Mouse (Mus musculus) stomach, embryonic 14.5 days (tissue): ENCODE data around the gene Top3a. TPM values are rescaled to one million over a fixed set of nuclear protein-coding genes. Genes with fewer than 3 reads are reported as not detected.
A peak's percentile ranks its signal among the peaks of the same experiment; 100 is the strongest.
"Not testable (repeated sequence)": the region's sequence is repeated elsewhere in the genome, so short reads cannot be mapped to it uniquely, and the experiment has no call there.

ENCODE experiments used
- ATAC-seq: fragments of 200-750 bp; cut with Nextera tagmentation; 2 replicates; pipeline ENCODE4 v1.8.0; 2017; ENCODE audit warnings: low read depth, moderate TSS enrichment; ENCODE audit not compliant: insufficient number of reproducible peaks, insufficient read depth, low FRiP score
- H3K27ac ChIP-seq: fragments of 300-500 bp; sonication (generic); 2 replicates; pipeline ENCODE4 v1.5.1; 2014; ENCODE audit warnings: mild to moderate bottlenecking, low read length, moderate library complexity, mixed read lengths
- H3K27me3 ChIP-seq: fragments of 300-500 bp; sonication (generic); 2 replicates; pipeline ENCODE4 v1.6.1; 2014; ENCODE audit warnings: low read length, control low read depth, mixed read lengths; ENCODE audit not compliant: control insufficient read depth, insufficient read depth
- H3K36me3 ChIP-seq: fragments of 300-500 bp; sonication (generic); 2 replicates; pipeline ENCODE4 v1.6.1; 2014; ENCODE audit warnings: mild to moderate bottlenecking, control low read depth, low read length, moderate library complexity, mixed read lengths; ENCODE audit not compliant: control insufficient read depth, insufficient read depth
- H3K4me1 ChIP-seq: fragments of 300-500 bp; sonication (generic); 2 replicates; pipeline ENCODE4 v1.6.1; 2014; ENCODE audit warnings: low read length, control low read depth, mixed read lengths; ENCODE audit not compliant: control insufficient read depth, insufficient read depth
- H3K4me2 ChIP-seq: fragments of 300-500 bp; sonication (generic); replicated peaks from 2 replicates; pipeline ENCODE4 v1.6.1; 2014; ENCODE audit warnings: low read depth, low read length, control low read depth
- H3K4me3 ChIP-seq: fragments of 300-500 bp; sonication (generic); 2 replicates; pipeline ENCODE4 v1.5.1; 2014; ENCODE audit warnings: low read depth, low read length, control low read depth
- H3K9ac ChIP-seq: fragments of 300-500 bp; sonication (generic); replicated peaks from 2 replicates; pipeline ENCODE4 v1.6.1; 2014; ENCODE audit warnings: low read depth, mild to moderate bottlenecking, control low read depth, low read length, moderate library complexity, mixed read lengths
- H3K9me3 ChIP-seq: fragments of 300-500 bp; sonication (generic); 2 replicates; pipeline ENCODE4 v1.6.1; 2016; ENCODE audit warnings: low read depth, low read length, control low read depth; ENCODE audit not compliant: control insufficient read depth
- WGBS: fragments of 180-500 bp; shearing (Covaris S2); extraction: QIAGEN DNeasy Blood & Tissue Kit; methylation state at CpG from one replicate; pipeline ENCODE4 v1.1.7; 2014; 5-methylcytosine and 5-hydroxymethylcytosine counted together
- polyA plus RNA-seq: library from polyadenylated mRNA; unstranded; fragments of >200 nt; fragmentation: Nextera tagmentation; extraction: Ambion mirVana; gene quantifications from 2 replicates; pipeline ENCODE4 v1.2.1, GENCODE M21; 2014

Gene Top3a
- polyA plus RNA-seq: 13.8 and 14.7 TPM in 2 replicates

DNA sequence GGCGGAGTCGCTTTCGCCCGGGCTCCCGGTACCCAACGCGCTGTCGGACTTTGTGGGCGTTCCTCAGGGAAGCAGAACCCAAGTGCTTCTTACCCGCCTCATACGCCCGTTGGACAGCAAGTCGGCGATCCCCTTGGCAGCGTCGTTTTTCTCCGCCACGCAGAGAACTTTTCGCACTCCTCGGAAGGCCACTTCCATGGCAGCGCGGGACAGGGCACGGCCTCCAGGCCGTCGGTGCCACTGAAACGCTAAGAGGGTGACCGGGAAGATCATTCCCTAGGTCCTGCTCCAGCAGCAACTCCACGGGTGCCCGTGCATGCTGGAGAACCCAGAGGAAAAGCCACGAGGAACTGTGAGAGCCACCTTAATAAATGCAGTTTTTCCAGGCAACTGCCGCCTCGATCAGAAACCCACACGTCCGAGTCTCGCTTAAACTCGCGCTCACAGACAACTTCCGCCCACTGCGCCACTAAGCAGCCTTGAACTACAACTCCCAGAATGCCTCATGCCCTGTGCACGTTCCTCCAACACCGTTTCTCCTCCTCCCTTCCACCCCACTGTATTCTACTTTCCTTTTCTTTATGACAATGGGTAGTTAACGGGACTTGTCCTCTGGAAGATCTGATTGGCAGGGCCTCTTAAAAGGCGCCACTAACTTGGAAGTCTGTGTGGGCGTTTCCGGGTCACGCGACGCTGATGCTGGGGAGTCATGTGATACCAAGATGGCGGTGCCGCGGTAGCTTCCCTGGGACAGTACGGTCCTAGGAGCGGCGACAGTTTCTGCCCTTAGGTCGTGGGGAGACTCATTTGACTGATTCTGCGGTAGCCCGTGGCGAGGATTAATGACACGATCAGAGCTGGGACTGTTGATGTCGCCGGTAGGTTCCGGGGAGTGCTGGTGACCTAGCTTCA is at the start of gene Top3a, which contains the start of gene Smcr8:
Gene Top3a, minus strand, starts transcription at position 537 of the 912 bp plus-strand sequence.
Gene Smcr8, plus strand, starts transcription at position 696 of the 912 bp plus-strand sequence.
- H3K9me3 ChIP-seq: no peaks in the 10 kb centered on the region
- peaks cover 4% of the 10 kb centered on the region; the same call in 1 of the 2 replicates for H3K36me3 ChIP-seq
- peak within 1 kb of the TSS; percentile 66 for H3K4me3 ChIP-seq
- ATAC-seq: peak; percentile 97
- no peaks in the 10 kb centered on the region for H3K27me3 ChIP-seq
- peak within 1 kb of the TSS; percentile 89 for H3K4me2 ChIP-seq
- peaks cover 53% of the 10 kb centered on the region for H3K4me1 ChIP-seq
- H3K9ac ChIP-seq: peak within 1 kb of the TSS; percentile 51
- peak within 1 kb of the TSS; percentile 53 for H3K27ac ChIP-seq
- WGBS: under 1% methylated on average over 62 of the region's 62 CpGs

DNA sequence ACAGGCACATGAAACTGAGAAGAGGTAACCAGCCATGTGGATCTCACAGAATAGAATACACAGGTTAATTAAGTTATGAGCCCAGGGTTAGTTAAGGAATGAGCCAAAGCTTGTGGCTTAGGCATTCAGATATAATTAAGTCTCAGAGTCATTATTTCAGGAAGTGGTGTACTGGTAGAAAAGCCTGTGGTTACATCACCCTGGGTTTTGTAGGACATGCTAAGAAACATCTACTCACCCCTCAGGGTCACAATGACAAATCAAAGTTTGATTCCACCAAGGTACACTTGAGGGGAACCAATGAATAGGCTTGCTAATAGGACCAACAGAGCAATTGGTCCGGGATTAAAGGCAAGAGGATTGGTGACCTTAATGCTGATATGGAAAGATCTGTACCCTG is 49.5 kb upstream of the Top3a start:
- no peaks in the 10 kb centered on the region for H3K27me3 ChIP-seq
- 55% methylated on average over 1 of the region's 1 CpGs for WGBS
- no peak overlapping the region for H3K27ac ChIP-seq
- H3K4me2 ChIP-seq: no peak overlapping the region
- no peak overlapping the region for H3K4me3 ChIP-seq
- no peak for ATAC-seq
- peaks cover 5% of the 10 kb centered on the region; the same call in 1 of the 2 replicates for H3K4me1 ChIP-seq
- H3K36me3 ChIP-seq: no peaks in the 10 kb centered on the region
- no peaks in the 10 kb centered on the region for H3K9me3 ChIP-seq
- H3K9ac ChIP-seq: no peak overlapping the region

DNA sequence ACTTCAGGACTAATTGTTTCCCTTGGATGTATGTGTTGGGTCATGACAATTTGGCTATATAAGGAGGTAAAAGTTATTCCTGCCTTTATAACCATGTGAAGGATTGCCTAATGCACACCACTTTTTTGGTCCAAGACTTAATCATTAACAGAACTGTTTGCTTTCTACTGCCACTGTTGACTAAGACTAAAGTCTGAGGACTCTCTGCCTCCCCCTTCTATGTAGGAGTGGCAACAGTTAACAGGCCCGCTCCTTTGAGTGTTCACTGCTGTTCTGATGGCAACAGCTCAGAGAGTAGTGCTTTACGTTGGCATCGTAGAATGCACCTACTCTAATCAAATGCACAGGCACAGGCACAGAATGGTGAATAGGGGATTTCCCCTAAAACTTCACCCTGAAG is 48.0 kb upstream of the Top3a start:
- no peaks in the 10 kb centered on the region for H3K9me3 ChIP-seq
- no peaks in the 10 kb centered on the region for H3K4me1 ChIP-seq
- peak overlapping the region; percentile 23; the same call in 1 of the 2 replicates for H3K27ac ChIP-seq
- 64% methylated on average over 3 of the region's 3 CpGs for WGBS
- no peaks in the 10 kb centered on the region for H3K27me3 ChIP-seq
- no peak overlapping the region for H3K4me3 ChIP-seq
- H3K36me3 ChIP-seq: no peaks in the 10 kb centered on the region
- no peak overlapping the region for H3K9ac ChIP-seq
- peak; percentile 91 for ATAC-seq
- H3K4me2 ChIP-seq: no peak overlapping the region

DNA sequence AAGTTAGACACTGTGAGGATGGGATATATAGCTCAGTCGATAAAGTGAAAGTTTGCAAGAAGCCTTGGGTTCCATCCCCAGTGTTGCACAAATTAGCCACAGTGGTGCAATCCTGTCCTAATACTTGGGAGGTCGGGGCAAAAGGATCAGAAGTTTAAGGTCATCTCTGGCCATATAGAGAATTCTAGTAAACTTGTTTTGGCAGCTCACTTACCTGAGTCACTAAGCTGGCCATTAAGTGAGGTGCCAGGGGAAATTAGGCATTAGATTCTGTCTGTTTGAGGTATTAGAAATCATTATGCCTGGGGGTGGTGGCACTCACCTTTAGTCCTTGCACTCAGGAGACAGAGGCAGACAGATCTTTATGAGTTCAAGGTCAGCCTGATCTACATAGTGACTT is 46.6 kb upstream of the Top3a start:
- Histone ChIP-seq H3K36me3 (no peaks in the 10 kb centered on the region), H3K9ac (no peak overlapping the region), H3K4me1 (no peaks in the 10 kb centered on the region), H3K4me2 (no peak overlapping the region), H3K27me3 (no peaks in the 10 kb centered on the region), H3K27ac (no peak overlapping the region), H3K4me3 (no peak overlapping the region), H3K9me3 (no peaks in the 10 kb centered on the region)
- WGBS: 68% methylated on average over 2 of the region's 2 CpGs
- ATAC-seq: no peak

DNA sequence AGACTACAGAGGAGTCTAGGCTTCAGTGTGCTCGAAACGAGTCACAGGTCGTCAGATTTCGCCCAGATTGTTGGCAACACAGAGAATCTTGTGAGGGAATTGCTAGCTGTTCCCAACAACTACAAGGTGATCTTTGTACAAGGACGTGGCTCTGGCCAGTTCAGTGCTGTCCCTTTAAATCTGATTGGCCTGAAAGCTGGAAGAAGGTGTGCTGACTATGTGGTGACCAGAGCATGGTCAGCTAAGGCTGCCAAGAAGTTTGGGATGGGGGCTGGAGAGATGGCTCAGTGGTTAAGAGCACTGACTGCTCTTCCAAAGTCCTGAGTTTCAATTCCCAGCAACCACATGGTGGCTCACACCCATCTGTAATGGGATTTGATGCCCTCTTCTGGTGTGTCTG is 39.2 kb upstream of the Top3a start:
- WGBS: 64% methylated on average over 5 of the region's 5 CpGs
- Histone ChIP-seq H3K27ac (no peak overlapping the region), H3K36me3 (no peaks in the 10 kb centered on the region), H3K4me3 (no peak overlapping the region), H3K9ac (no peak overlapping the region), H3K4me2 (no peak overlapping the region), H3K9me3 (no peaks in the 10 kb centered on the region), H3K4me1 (no peaks in the 10 kb centered on the region), H3K27me3 (no peaks in the 10 kb centered on the region)
- ATAC-seq: no peak

DNA sequence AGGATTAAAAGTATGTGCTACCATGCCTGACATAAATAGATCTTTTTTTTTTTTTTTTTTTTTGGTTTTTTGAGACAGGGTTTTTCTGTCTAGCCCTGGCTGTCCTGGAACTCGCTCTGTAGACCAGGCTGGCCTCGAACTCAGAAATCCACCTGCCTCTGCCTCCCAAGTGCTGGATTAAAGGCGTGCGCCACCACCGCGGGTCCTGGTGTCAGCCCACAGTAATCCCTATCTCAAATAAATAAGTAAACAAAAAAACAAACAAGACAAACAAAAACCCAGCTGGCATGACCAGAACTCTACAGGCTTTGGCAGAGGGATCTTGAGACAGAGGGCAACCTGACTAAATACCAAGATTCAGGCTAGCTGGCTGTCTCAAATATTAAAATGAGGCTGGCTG is 34.5 kb upstream of the Top3a start, which contains the start of gene Shmt1:
Gene Shmt1, minus strand, starts transcription at position 101 of the 400 bp plus-strand sequence.
- H3K9me3 ChIP-seq, H3K36me3 ChIP-seq, H3K27me3 ChIP-seq, ATAC-seq: not testable (repeated sequence)
- Histone ChIP-seq H3K4me2 (peak within 1 kb of the TSS; percentile 72), H3K9ac (peak within 1 kb of the TSS; percentile 12; the same call in 1 of the 2 replicates), H3K27ac (peak within 1 kb of the TSS; percentile 61), H3K4me1 (peaks cover 20% of the 10 kb centered on the region; the same call in 1 of the 2 replicates), H3K4me3 (peak within 1 kb of the TSS; percentile 44)
- 19% methylated on average over 6 of the region's 6 CpGs for WGBS

DNA sequence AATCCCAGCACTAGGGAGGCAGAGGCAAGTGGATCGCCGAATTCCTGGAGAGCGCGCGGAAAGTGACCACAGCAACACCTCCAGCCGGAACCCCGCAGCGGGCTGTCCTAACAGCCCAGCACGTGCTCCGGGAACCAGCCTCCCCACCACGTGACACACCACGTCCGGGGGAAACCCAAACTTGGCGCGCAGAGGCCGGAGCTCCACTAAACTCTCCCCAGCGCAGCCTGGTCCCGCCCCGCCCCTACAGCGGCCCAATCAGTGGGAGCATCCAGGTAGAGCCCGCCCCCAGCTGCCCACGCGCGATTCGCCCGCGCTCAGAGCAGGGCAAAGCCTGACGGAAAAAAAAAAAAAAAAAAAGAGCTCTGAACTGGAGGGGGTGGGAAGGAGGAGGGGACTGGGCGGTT is 33.9 kb upstream of the Top3a start:
- Histone ChIP-seq H3K9me3 (no peaks in the 10 kb centered on the region), H3K9ac (peak overlapping the region; percentile 12; the same call in 1 of the 2 replicates), H3K36me3 (no peaks in the 10 kb centered on the region), H3K4me2 (peak overlapping the region; percentile 72), H3K4me1 (peaks cover 20% of the 10 kb centered on the region; the same call in 1 of the 2 replicates), H3K27me3 (no peaks in the 10 kb centered on the region), H3K4me3 (peak overlapping the region; percentile 44), H3K27ac (peak overlapping the region; percentile 61)
- ATAC-seq: peak; percentile 99
- under 1% methylated on average over 29 of the region's 29 CpGs for WGBS

DNA sequence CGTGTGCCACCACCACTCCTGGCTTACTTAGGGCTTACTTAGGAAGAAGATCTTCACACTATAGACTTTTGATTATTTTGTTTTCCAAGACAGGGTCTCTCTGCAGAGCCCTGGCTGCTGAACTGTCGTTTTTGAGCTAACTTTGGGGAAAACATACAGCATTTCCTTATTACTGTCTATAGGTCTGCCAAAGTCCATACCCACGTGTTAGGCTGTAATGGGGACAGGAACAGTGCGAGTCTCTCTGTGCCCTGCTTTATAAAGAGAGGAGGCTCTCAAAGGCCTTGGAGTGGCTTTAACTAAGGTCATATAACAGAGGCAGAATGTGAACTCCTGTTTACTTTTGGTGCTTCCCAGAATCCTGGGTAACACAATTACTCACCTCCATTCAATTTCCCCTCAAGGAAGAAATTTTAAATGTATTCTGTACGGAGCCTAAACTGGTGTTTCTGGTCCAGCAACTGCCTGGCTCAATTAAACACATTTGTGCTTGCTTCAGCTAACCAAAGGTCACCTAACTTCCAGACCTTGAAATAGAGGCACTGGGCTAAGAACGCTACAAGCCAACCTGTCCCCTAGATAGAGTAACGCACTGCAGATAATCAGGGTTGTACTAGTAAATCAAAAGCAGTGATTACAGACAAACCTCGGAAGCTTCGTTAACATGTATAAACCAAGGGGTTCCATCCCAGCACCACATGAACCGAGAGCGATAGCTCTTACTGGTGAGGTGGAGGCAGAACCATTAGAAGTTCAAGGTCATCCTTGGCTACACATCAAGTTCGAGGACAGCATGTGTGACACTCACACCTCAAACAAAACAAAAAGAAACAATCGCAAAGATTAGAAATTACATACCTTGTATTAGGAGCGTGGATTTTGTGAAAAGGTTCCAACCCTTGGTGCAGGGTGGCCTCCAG is 33.1 kb upstream of the Top3a start:
- Histone ChIP-seq H3K9me3 (no peaks in the 10 kb centered on the region), H3K4me2 (peak overlapping the region; percentile 72), H3K4me3 (peak overlapping the region; percentile 44), H3K27ac (peak overlapping the region; percentile 61), H3K9ac (peak overlapping the region; percentile 12; the same call in 1 of the 2 replicates), H3K36me3 (no peaks in the 10 kb centered on the region), H3K4me1 (peaks cover 20% of the 10 kb centered on the region; the same call in 1 of the 2 replicates), H3K27me3 (no peaks in the 10 kb centered on the region)
- no peak for ATAC-seq
- WGBS: 12% methylated on average over 14 of the region's 14 CpGs
